Comparison of ENCODE assay signal across 8 mouse cellular contexts in the genomic region with DNA sequence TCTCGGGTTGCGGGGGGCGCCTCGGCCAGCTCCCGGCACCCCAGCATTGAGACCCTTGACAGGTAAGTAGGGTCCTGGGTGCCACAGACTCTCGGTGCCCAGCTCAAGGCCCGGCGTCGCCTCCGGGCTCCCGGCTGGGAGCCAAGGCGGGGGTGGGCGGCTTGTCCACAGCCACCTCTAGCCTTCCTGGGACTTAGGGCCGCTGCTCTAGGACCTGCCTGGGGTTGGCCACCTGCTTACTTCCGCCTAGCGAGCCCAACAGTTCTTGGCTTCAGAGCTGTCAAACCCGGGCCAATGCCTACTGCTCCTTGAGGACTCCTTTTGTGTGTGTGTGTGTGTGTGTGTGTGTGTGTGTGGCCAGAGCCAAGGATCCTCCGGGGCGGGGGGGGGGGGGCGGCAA. TPM values are rescaled to one million over a fixed set of nuclear protein-coding genes. Genes with fewer than 3 reads are reported as not detected.
A peak's percentile ranks its signal among the peaks of the same experiment; 100 is the strongest.
DNase-seq lines count a peak whose midpoint lies in the region; ATAC-seq lines count a peak whose summit lies in the region.

No protein-coding gene starts in this region.

- H3K4me1 ChIP-seq in brown adipose tissue, adult 24 weeks (ENCODE audit: control insufficient read depth, insufficient read depth, insufficient read length, low read length) = peaks cover 3% of the 10 kb centered on the region
- H3K4me1 ChIP-seq in forebrain, embryonic 14.5 days (ENCODE audit: control insufficient read depth, insufficient read depth, low read length) = no peaks in the 10 kb centered on the region
- no peaks in the 10 kb centered on the region for H3K4me1 ChIP-seq in hindbrain, embryonic 16.5 days (ENCODE audit: control insufficient read depth, insufficient read depth, low read depth, low read length)
- no peaks in the 10 kb centered on the region for H3K4me1 ChIP-seq in limb, embryonic 12.5 days (replicated peaks)
- no peaks in the 10 kb centered on the region for H3K4me1 ChIP-seq in midbrain, embryonic 14.5 days (ENCODE audit: control insufficient read depth, insufficient read depth, low read length)

- peak overlapping the region; percentile 60; the same call in 1 of the 2 replicates for H3K27ac ChIP-seq in brown adipose tissue, adult 24 weeks (replicated peaks; ENCODE audit: low read depth, low read length)
- peak overlapping the region; percentile 66 for H3K27ac ChIP-seq in forebrain, embryonic 14.5 days (ENCODE audit: low read depth, low read length)
- peak overlapping the region; percentile 83 for H3K27ac ChIP-seq in hindbrain, embryonic 16.5 days (ENCODE audit: low read depth, low read length)
- H3K27ac ChIP-seq in limb, embryonic 12.5 days = 0 out of 2 replicates have a peak overlapping the region, but pooled peaks have one; percentile 23
- H3K27ac ChIP-seq in midbrain, embryonic 14.5 days (replicated peaks; ENCODE audit: low read depth, low read length) = peak overlapping the region; percentile 81

- peak overlapping the region; percentile 73 for H3K9ac ChIP-seq in forebrain, embryonic 14.5 days (ENCODE audit: low read length)
- peak overlapping the region; percentile 85 for H3K9ac ChIP-seq in hindbrain, embryonic 16.5 days (ENCODE audit: low read depth, low read length)
- H3K9ac ChIP-seq in limb, embryonic 12.5 days (replicated peaks) = peak overlapping the region; percentile 63
- H3K9ac ChIP-seq in midbrain, embryonic 14.5 days (replicated peaks; ENCODE audit: low read length) = peak overlapping the region; percentile 82

- H3K4me2 ChIP-seq in forebrain, embryonic 14.5 days (ENCODE audit: low read length) = peak overlapping the region; percentile 52
- peak overlapping the region; percentile 59 for H3K4me2 ChIP-seq in hindbrain, embryonic 16.5 days (ENCODE audit: low read length)
- H3K4me2 ChIP-seq in limb, embryonic 12.5 days = peak overlapping the region; percentile 62
- H3K4me2 ChIP-seq in midbrain, embryonic 14.5 days (ENCODE audit: low read length) = peak overlapping the region; percentile 54

- WGBS in forebrain, embryonic 14.5 days = 38% methylated on average over 19 of the region's 20 CpGs
- 4% methylated on average over 3 of the region's 20 CpGs for WGBS in hindbrain, embryonic 16.5 days
- WGBS in limb, embryonic 12.5 days = 32% methylated on average over 18 of the region's 20 CpGs
- 27% methylated on average over 14 of the region's 20 CpGs for whole genome bisulfite sequencing in midbrain, embryonic 14.5 days

- H3K4me3 ChIP-seq in brown adipose tissue, adult 24 weeks (ENCODE audit: insufficient read depth, low read depth, low read length) = peak overlapping the region; percentile 95
- H3K4me3 ChIP-seq in forebrain, embryonic 14.5 days (ENCODE audit: low read depth, low read length) = peak overlapping the region; percentile 51
- H3K4me3 ChIP-seq in hindbrain, embryonic 16.5 days (ENCODE audit: low read length) = peak overlapping the region; percentile 65
- peak overlapping the region; percentile 55 for H3K4me3 ChIP-seq in limb, embryonic 12.5 days (replicated peaks)
- peak overlapping the region; percentile 56 for H3K4me3 ChIP-seq in midbrain, embryonic 14.5 days (replicated peaks; ENCODE audit: low read depth, low read length)

- H3K9me3 ChIP-seq in forebrain, embryonic 14.5 days (replicated peaks; ENCODE audit: control insufficient read depth, low read length) = no peaks in the 10 kb centered on the region
- H3K9me3 ChIP-seq in hindbrain, embryonic 16.5 days (ENCODE audit: control insufficient read depth, low read length) = no peaks in the 10 kb centered on the region
- no peaks in the 10 kb centered on the region for H3K9me3 ChIP-seq in limb, embryonic 12.5 days
- H3K9me3 ChIP-seq in midbrain, embryonic 14.5 days (ENCODE audit: control insufficient read depth, low read length) = no peaks in the 10 kb centered on the region

- H3K36me3 ChIP-seq in forebrain, embryonic 14.5 days (ENCODE audit: control insufficient read depth, insufficient read depth, low read length) = no peaks in the 10 kb centered on the region
- H3K36me3 ChIP-seq in hindbrain, embryonic 16.5 days (ENCODE audit: control insufficient read depth, insufficient read depth, low read length) = no peaks in the 10 kb centered on the region
- H3K36me3 ChIP-seq in limb, embryonic 12.5 days = no peaks in the 10 kb centered on the region
- no peaks in the 10 kb centered on the region for H3K36me3 ChIP-seq in midbrain, embryonic 14.5 days (ENCODE audit: control insufficient read depth, insufficient read depth, low read length)

- ATAC-seq in forebrain, embryonic 14.5 days = peak; percentile 70
- peak; percentile 85 for ATAC-seq in hindbrain, embryonic 16.5 days
- ATAC-seq in limb, embryonic 12.5 days (ENCODE audit: insufficient number of reproducible peaks, insufficient read depth, low FRiP score, low TSS enrichment, low read depth) = peak; percentile 75
- peak; percentile 67 for ATAC-seq in midbrain, embryonic 14.5 days (ENCODE audit: low FRiP score, low TSS enrichment)

- peak; percentile 6 to 18 for DNase-seq in left cerebral cortex, adult 18-20 months (ENCODE audit: low spot score in 2 of 2)
- no peak for DNase-seq in left cerebral cortex, adult 11 months (ENCODE audit: low spot score)
- DNase-seq in forebrain, embryonic 14.5 days (ENCODE audit: low spot score) = peak; percentile 19
- peak; percentile 47 for DNase-seq in midbrain, embryonic 14.5 days
- DNase-seq in telencephalon, adult 2 months (ENCODE audit: low read depth, low spot score) = peak; percentile 5

- no peaks in the 10 kb centered on the region for H3K27me3 ChIP-seq in forebrain, embryonic 14.5 days (replicated peaks; ENCODE audit: control insufficient read depth, insufficient read depth, low read length)
- no peaks in the 10 kb centered on the region for H3K27me3 ChIP-seq in hindbrain, embryonic 16.5 days (replicated peaks; ENCODE audit: control insufficient read depth, insufficient read depth, low read length)
- no peaks in the 10 kb centered on the region for H3K27me3 ChIP-seq in limb, embryonic 12.5 days
- H3K27me3 ChIP-seq in midbrain, embryonic 14.5 days (ENCODE audit: control insufficient read depth, insufficient read depth, low read length) = no peaks in the 10 kb centered on the region

RNA-seq across cellular contexts. Expression of gene Mtmr1, which starts 0.5 kb away (rescaled TPM):
- total RNA-seq in left cerebral cortex, adult 18-20 months (2021) = 10 to 100 TPM; 42.7 to 47.5 TPM
- 22.5 and 30.2 TPM in 2 replicates for polyA plus RNA-seq in brown adipose tissue, adult 24 weeks (2012; ENCODE audit: insufficient read depth, insufficient read length, missing spikeins)
- polyA plus RNA-seq in forebrain, embryonic 14.5 days (2014; fragmentation: Nextera tagmentation; extraction: Ambion mirVana) = 19.7 and 20.2 TPM in 2 replicates
- 14.7 and 15.6 TPM in 2 replicates for polyA plus RNA-seq in hindbrain, embryonic 16.5 days (2015; fragmentation: Nextera tagmentation; extraction: Ambion mirVana)
- 8.9 and 9.6 TPM in 2 replicates for polyA plus RNA-seq in limb, embryonic 12.5 days (2016; fragmentation: Nextera tagmentation; extraction: Ambion mirVana)
- 18.2 and 23.0 TPM in 2 replicates for polyA plus RNA-seq in midbrain, embryonic 14.5 days (2014; fragmentation: Nextera tagmentation; extraction: Ambion mirVana)

Comparison
In these comparisons a context has a peak if more than half of its experiments do, and no peak if none do; other contexts are left out.
1. H3K27ac ChIP-seq: peak in every context shown above with its lines; median percentile 83 in hindbrain, embryonic 16.5 days; 81 in midbrain, embryonic 14.5 days; 66 in forebrain, embryonic 14.5 days; 60 in brown adipose tissue, adult 24 weeks; 23 in limb, embryonic 12.5 days.